Comparison of ENCODE assay signal across 8 mouse cellular contexts in genomic region chr1:81593280-81594182, GRCm38 (mm10).
DNase-seq lines count a peak whose midpoint lies in the region; ATAC-seq lines count a peak whose summit lies in the region.

No protein-coding gene starts in this region.

- ATAC-seq in intestine, embryonic 16.5 days: peak; percentile 96
- ATAC-seq in midbrain, embryonic 16.5 days: peak; percentile 99

- H3K4me3 ChIP-seq in intestine, embryonic 16.5 days (ENCODE audit: low read length): peak overlapping the region; percentile 47
- peak overlapping the region; percentile 52 for H3K4me3 ChIP-seq in limb, embryonic 10.5 days
- peak overlapping the region; percentile 45 for H3K4me3 ChIP-seq in midbrain, embryonic 16.5 days (ENCODE audit: low read depth, low read length)

- no peaks in the 10 kb centered on the region for H3K36me3 ChIP-seq in intestine, embryonic 16.5 days (ENCODE audit: control insufficient read depth, insufficient read depth, low read length)
- no peaks in the 10 kb centered on the region for H3K36me3 ChIP-seq in limb, embryonic 10.5 days
- no peaks in the 10 kb centered on the region for H3K36me3 ChIP-seq in midbrain, embryonic 16.5 days (ENCODE audit: control insufficient read depth, insufficient read depth, low read length)

- H3K4me2 ChIP-seq in intestine, embryonic 16.5 days (ENCODE audit: low read depth, low read length): peak overlapping the region; percentile 70
- H3K4me2 ChIP-seq in midbrain, embryonic 16.5 days (ENCODE audit: low read length): peak overlapping the region; percentile 70

- no peaks in the 10 kb centered on the region for H3K27me3 ChIP-seq in intestine, embryonic 16.5 days (replicated peaks; ENCODE audit: control insufficient read depth, insufficient read depth, low read length)
- H3K27me3 ChIP-seq in limb, embryonic 10.5 days (ENCODE audit: low read depth, poor library complexity, severe bottlenecking): peaks cover 3% of the 10 kb centered on the region; the same call in 1 of the 2 replicates
- H3K27me3 ChIP-seq in midbrain, embryonic 16.5 days (ENCODE audit: control insufficient read depth, insufficient read depth, low read depth, low read length): no peaks in the 10 kb centered on the region

- H3K27ac ChIP-seq in intestine, embryonic 16.5 days (ENCODE audit: low read length): peak overlapping the region; percentile 66
- peak overlapping the region; percentile 84 for H3K27ac ChIP-seq in limb, embryonic 10.5 days
- H3K27ac ChIP-seq in midbrain, embryonic 16.5 days (ENCODE audit: low read length): peak overlapping the region; percentile 97

- peak overlapping the region; percentile 66 for H3K9ac ChIP-seq in intestine, embryonic 16.5 days (ENCODE audit: low read depth, low read length)
- H3K9ac ChIP-seq in midbrain, embryonic 16.5 days (ENCODE audit: low read depth, low read length): peak overlapping the region; percentile 77

- H3K9me3 ChIP-seq in intestine, embryonic 16.5 days (ENCODE audit: control insufficient read depth, low read length): no peaks in the 10 kb centered on the region
- H3K9me3 ChIP-seq in limb, embryonic 10.5 days (replicated peaks): no peaks in the 10 kb centered on the region
- H3K9me3 ChIP-seq in midbrain, embryonic 16.5 days (replicated peaks; ENCODE audit: control insufficient read depth, low read length, poor library complexity, severe bottlenecking): no peaks in the 10 kb centered on the region

- 7% methylated on average over 19 of the region's 19 CpGs for WGBS in intestine, embryonic 16.5 days
- WGBS in limb, embryonic 10.5 days: 7% methylated on average over 19 of the region's 19 CpGs
- 1% methylated on average over 19 of the region's 19 CpGs for WGBS in midbrain, embryonic 16.5 days

- peak; percentile 83 for DNase-seq in brain, adult 2 months (ENCODE audit: low read depth, low spot score)
- DNase-seq in embryo, embryonic 10.5 days (ENCODE audit: low spot score): peak; percentile 88
- DNase-seq in gastrocnemius, postnatal 25 days: peak; percentile 7
- peak; percentile 65 for DNase-seq in limb, embryonic 10.5 days (ENCODE audit: low spot score)
- peak; percentile 4 for DNase-seq in urinary bladder, postnatal 25 days (ENCODE audit: low spot score)
- no peak for DNase-seq in thymus, postnatal 36 days

- no peaks in the 10 kb centered on the region; the same call in 1 of the 2 replicates for H3K4me1 ChIP-seq in intestine, embryonic 16.5 days (ENCODE audit: control insufficient read depth, insufficient read depth, low read length)
- H3K4me1 ChIP-seq in limb, embryonic 10.5 days: peaks cover 24% of the 10 kb centered on the region
- H3K4me1 ChIP-seq in midbrain, embryonic 16.5 days (ENCODE audit: control insufficient read depth, insufficient read depth, low read length): peaks cover 17% of the 10 kb centered on the region

Comparison
In these comparisons a context has a peak if more than half of its experiments do, and no peak if none do; other contexts are left out.
1. DNase-seq: peak in brain, adult 2 months (single experiment), embryo, embryonic 10.5 days (single experiment), gastrocnemius, postnatal 25 days (single experiment), limb, embryonic 10.5 days (single experiment) and urinary bladder, postnatal 25 days (single experiment); none in thymus, postnatal 36 days (0 of 2).
2. Peak in every context shown above with its lines, with median percentiles within 50 percentile points of each other: H3K27ac ChIP-seq and H3K4me3 ChIP-seq.